Mouse (Mus musculus) 416B (cell line): Measurements from ENCODE around the gene Cd300c.
A peak's percentile ranks its signal among the peaks of the same experiment; 100 is the strongest.
"Not testable (repeated sequence)": the region's sequence is repeated elsewhere in the genome, so short reads cannot be mapped to it uniquely, and the experiment has no call there.

Experiments used
- DNase-seq: peaks from one replicate; pipeline ENCODE4 v3.0.0; 2011; ENCODE audit warnings: low read depth

Cd300c gene

GRCm38 (mm10) chr11:114968752-114969207 is at the start of gene Cd300c:
Cd300c (minus strand) TSS chr11:114969157.
- DNase-seq = peak; percentile 41

- DNase-seq = not testable (repeated sequence)
Observed at GRCm38 (mm10) chr11:115016093-115016492, 47.1 kb upstream of the Cd300c start, which contains the start of gene Cd300ld2. Cd300ld2 (minus strand) TSS chr11:115016193.

GRCm38 (mm10) chr11:115004070-115004469 is 35.1 kb upstream of the Cd300c start:
- peak; percentile 59 for DNase-seq

- peak; percentile 23 for DNase-seq
Observed at GRCm38 (mm10) chr11:115001474-115002040, 32.6 kb upstream of the Cd300c start, which contains the start of gene Cd300c2. Cd300c2 (minus strand) TSS chr11:115001880.

GRCm38 (mm10) chr11:114989793-114990192 is 20.8 kb upstream of the Cd300c start, which contains the start of gene Cd300ld:
Cd300ld (minus strand) TSS chr11:114989922.
- peak; percentile 29 for DNase-seq

- DNase-seq = no peak
Observed at GRCm38 (mm10) chr11:114981866-114982265, 12.9 kb upstream of the Cd300c start.

GRCm38 (mm10) chr11:114972726-114973125 is 3.8 kb upstream of the Cd300c start:
- DNase-seq = no peak

GRCm38 (mm10) chr11:114965182-114965828 is 3.7 kb downstream of the Cd300c start:
- peak; percentile 100 for DNase-seq

GRCm38 (mm10) chr11:114960369-114960768 is 8.6 kb downstream of the Cd300c start:
- peak; percentile 63 for DNase-seq

GRCm38 (mm10) chr11:114934144-114934543 is 34.8 kb downstream of the Cd300c start, which contains the start of gene Cd300lb:
Cd300lb (minus strand) TSS chr11:114934386.
- peak; percentile 83 for DNase-seq

- no peak for DNase-seq
Observed at GRCm38 (mm10) chr11:114933591-114933990, 35.4 kb downstream of the Cd300c start.

GRCm38 (mm10) chr11:114931041-114931440 is 37.9 kb downstream of the Cd300c start:
- peak; percentile 73 for DNase-seq

GRCm38 (mm10) chr11:114929581-114929980 is 39.4 kb downstream of the Cd300c start:
- DNase-seq = peak; percentile 74

- DNase-seq = peak; percentile 56
Observed at GRCm38 (mm10) chr11:114923961-114924360, 45.0 kb downstream of the Cd300c start.

- DNase-seq = no peak
Observed at GRCm38 (mm10) chr11:114922439-114922838, 46.5 kb downstream of the Cd300c start.

GRCm38 (mm10) chr11:114917120-114917519 is 51.8 kb downstream of the Cd300c start:
- DNase-seq = peak; percentile 90

- DNase-seq = no peak
Observed at GRCm38 (mm10) chr11:114914978-114915377, 54.0 kb downstream of the Cd300c start.

- peak; percentile 87 for DNase-seq
Observed at GRCm38 (mm10) chr11:114912847-114913246, 56.1 kb downstream of the Cd300c start.

GRCm38 (mm10) chr11:114909538-114909937 is 59.4 kb downstream of the Cd300c start:
- not testable (repeated sequence) for DNase-seq

GRCm38 (mm10) chr11:114908086-114908485 is 60.9 kb downstream of the Cd300c start:
- no peak for DNase-seq

GRCm38 (mm10) chr11:114907567-114907966 is 61.4 kb downstream of the Cd300c start:
- DNase-seq = peak; percentile 97
